Mouse (Mus musculus) ovary, postnatal 10 days (tissue): ENCODE results near the gene Fnip1.
"Not testable (repeated sequence)": the region's sequence is repeated elsewhere in the genome, so short reads cannot be mapped to it uniquely, and the experiment has no call there.

Experiments used
- DNase-seq: peaks from one replicate; pipeline ENCODE4 v3.0.0; 2022; ENCODE audit warnings: low spot score

The Fnip1 gene

DNA sequence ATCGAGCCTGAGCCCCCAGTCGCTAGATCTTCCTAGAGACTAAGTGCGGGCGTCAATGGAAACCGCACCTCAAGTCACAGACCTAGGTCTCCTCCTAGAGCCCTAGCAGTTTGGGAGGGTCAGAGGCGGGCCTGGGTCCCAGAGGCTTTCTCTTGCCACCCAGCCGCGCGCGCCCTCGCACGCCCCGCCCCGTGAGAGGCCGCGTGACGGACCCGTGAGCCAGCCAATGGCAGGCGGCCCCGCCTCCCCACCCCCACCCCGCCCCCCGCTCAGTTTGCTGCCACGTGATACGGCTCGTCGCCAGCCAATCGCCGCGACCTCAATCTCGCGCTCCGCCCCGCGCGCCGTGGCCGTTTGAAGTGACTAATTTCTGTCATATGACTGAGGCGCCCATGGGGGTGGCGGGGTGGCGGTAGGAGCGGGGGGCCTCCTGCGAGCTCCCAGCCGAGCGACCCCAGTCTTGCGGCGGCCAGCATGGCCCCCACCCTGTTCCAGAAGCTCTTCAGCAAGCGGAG lies at the start of gene Fnip1:
Fnip1 (plus strand) TSS at position 377 of the 515 bp plus-strand sequence.
- peak; percentile 90 for DNase-seq

DNA sequence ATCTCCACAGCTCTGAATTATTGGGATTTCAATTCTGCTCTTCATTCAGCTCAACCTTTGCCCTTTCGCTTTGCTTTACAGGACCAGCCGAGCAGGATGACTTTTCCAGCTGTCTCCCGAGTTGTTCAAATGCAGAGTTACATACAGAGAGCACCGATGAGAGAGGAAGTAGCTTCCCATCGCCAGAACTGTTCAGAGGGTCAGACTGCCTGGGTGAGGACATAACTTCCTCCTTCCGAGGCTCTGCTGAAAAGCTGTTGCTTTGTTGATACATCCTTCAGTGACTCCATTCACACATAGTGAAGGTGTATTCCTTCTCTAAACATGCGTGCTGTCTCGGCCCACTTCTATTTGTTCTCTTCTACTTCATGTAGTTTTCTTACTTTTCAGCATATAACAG lies 47.6 kb upstream of the Fnip1 start:
- no peak for DNase-seq

DNA sequence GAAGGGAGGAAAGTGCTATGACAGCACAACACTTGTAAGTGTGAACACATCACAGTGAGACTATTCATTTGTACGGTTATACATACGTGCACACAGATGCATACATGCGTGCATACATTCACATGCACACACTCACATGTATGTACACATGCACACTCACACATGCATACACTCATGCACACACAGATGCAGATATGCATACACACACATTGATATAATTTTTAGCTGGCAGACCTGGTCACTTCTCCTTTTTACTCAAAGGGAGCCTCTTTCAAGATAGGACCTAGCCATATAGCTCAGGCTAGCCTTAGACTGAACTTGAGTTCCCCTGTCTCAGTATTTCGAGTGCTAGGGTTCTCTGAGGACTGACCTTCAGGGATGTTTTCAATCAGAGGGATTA lies 46.7 kb upstream of the Fnip1 start:
- DNase-seq = no peak

DNA sequence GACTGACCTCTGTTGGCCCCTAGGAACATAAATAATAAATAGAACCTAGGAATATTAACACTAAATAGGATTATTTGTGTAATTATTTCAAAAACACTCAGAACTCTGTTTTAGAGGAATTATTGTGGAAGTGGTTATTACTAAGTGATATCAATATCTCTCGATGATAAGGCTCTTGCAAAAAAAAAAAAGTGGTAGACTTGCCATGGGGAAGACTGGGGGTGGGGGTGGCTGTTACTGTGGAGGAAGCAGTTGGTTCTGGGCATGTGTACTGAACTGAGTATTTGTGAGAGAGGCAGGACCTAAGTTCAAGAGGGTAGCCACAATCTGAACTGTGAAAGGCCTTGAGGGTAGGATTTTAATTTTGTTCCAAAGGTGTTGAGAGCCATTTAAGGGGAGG lies 41.3 kb upstream of the Fnip1 start:
- DNase-seq = no peak

DNA sequence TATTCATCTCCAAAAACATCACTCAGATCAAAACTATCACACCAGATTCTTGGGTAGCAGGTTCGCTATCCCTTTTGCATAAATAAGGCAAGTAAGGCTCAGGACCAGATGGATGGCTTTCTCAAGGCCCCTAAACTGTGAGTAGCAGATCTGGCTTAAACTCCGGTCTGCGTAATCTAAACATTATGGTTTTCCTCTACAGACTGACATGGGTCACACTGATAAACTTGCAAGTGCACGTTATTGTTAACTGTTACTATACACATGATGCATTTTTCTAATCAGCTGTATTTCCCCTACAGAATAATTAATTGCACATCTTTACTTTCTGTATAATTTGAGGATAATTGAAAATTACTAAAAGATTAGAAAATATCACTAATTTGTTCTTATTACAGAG lies 39.9 kb upstream of the Fnip1 start:
- no peak for DNase-seq

DNA sequence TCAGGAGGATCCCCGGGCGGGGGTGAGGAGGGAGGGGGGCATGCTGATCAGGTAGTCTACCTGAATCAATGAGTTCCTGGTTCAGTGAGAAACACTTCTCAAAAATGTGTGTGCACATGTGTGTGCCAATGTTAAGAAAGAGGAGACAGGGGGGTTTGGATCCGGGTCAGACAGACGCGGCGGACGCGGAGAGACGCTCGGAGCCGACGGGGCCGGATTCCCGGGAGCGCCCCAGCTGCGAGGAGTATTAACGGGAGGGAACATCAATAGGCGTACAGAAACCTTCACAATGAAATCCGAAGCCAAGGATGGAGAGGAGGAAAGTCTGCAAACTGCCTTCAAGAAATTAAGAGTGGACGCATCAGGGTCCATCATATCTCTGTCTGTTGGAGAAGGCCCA lies 37.2 kb upstream of the Fnip1 start:
- DNase-seq = not testable (repeated sequence)

DNA sequence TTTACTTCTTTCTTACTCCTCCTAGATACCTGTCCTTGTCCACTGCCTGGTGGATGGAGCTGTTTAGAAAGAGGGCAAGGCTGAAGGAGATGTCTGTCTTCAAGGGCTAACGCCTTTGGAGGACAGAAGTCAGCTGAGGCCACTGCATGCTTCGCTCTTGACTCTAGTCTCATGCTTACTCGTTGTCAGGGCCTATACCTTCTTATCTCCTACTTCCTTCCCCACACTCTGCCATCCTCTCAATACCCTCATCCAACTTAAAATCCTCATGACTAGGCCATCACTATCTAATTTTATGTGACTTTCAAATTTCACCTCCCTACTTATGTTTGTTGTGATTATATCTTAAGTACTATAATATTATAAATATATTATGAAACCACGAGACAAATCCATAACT lies 33.1 kb upstream of the Fnip1 start:
- DNase-seq = no peak

DNA sequence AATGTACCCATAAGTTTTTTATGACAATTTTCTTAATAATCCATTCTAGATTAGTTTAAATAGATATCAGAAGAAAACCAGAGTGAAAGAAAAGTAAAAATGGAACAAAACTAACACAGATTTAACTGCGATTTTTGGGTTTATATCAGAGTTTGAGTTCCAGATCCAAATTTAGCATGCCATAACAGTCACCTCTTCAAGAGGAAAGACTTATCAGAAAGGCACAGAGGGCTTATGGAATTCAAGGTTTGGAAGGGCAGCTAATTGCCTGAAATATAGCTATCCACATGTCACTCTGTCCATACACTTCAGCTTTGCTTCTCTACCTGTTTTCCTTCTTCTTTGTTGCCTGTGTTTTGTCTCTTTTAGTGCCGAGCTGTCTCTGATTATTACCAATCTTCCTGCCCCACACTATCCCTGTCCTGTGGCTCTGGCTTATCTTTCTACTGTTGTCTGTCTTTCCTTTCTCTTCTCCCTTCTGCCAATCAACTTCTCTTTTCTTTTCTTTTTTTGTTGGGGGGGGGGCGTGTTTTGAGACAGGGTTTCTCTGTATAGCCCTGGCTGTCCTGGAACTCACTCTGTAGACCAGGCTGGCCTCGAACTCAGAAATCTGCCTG lies 31.0 kb upstream of the Fnip1 start:
- DNase-seq = no peak

DNA sequence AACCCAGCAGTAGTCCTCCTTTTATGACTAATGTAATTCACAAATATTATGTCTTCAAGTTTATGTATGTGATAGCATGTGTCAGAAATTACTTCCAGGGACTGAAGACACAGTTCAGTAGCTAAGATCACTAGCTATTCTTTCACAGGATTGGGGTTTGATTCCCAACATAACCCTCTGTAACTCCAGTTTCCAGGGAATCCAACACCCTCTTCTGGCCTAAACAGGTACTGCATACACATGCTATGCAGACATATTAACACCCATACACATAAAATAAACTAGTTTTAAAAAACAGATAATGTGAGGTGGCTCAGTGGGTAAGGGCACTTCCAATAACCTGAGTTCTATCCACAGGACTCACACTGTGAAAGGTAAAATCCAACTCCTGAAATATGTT lies 27.4 kb upstream of the Fnip1 start:
- DNase-seq = no peak

DNA sequence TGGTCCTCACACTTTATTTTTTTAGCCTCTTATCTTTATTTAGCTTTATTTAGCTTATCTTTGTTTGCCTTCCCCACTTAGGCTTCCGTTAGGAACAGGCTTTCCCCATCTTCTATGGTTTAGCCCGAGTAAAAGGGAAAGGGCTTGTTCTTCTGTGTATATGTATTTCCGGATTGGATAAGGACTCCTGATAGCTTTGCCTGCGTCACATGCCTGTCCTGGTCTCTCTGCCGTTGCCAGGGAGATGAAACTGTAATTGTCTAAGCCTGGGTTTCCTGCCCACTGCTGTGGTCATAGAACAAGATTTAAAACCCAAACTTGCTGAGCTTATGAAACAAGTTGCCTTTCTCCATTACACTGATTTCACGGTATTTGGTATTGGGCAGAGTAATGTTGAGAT lies 25.0 kb upstream of the Fnip1 start:
- no peak for DNase-seq

DNA sequence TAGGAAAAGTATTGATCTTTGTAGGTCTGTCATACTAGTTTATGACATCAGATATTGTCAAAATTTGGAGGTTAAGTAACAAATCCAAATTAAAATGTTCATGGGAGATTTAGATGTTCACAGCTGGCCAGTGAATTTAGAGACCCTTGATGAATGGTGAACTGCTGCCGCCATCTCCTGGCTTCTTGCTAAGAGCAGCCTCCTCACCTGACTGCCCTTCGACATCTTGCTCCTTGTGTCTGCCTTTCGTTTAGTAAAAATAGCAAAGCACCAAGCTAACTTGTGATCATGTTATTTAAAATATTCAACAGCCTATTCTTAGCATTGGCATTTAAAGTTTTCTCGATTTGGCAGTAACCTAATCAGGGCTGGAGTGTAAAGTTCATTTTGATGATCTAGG lies 15.0 kb upstream of the Fnip1 start:
- DNase-seq = no peak

DNA sequence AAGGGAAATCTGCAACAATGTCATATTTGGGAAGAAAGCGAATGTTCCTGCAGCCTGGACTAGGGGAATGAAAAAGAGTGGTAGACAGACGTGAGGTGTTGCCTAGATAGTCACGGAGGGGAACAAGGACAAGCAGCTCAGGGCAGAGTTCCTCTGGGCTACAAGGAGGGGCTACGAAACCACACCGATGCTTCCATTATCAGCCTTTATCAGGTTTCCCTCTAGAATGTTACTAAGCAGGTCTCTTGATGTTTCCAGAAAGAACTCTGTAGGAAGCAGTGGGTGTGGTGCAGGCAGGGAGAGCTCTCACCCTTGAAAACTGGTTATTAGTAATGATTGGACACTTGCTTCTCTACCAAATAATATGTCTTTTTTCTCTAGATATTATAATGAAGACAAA lies 11.7 kb upstream of the Fnip1 start:
- DNase-seq = no peak

DNA sequence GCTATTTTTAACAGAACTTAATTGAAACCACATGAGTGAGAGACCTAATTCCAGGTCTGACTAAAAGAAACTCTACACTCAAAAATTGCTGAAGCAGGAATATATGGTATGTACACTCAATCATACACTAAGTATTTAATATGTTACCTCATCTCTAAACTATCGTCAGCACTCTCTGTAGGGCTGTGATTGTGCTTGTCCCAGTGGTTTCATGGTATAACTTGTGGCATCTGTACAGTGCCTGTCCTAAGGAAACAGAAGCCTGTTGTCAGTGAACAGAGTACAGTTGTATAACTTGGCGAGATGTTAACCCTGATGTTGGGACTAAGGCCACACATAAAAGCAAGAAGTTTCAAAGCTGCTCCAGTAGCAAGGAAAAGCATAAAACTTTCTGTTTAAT lies 10.9 kb upstream of the Fnip1 start:
- DNase-seq = no peak

DNA sequence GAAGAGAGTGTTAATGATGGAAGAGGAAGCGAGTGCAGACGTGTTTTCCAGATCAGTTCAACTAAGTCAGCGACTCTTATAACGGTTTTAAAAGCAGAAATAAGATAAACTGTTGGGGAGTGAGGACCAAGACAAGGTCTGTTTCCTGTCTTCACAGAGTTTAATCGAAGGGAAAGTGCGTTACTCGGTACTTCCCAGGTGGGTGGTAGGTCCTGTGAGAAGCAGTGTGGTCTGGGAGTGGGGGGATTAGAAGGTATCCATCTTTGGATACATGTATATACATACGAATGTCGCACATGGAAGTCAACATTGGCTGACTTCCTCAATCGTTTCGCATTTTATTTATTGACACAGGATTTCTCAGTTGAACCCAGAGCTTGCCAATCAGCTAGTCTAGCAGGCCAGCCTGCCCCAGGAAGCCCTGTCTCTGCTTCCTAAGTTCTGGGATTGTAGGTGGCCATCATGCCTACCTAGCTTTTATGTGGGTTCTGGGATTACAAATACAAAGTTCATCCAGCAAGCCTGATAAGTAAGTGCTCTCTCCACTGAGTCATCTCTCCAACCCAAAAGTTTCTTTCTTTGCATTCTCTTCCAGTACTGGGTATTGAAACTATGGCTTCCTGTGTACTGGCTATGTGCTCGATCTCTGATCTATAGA lies 10.2 kb upstream of the Fnip1 start:
- DNase-seq = no peak

DNA sequence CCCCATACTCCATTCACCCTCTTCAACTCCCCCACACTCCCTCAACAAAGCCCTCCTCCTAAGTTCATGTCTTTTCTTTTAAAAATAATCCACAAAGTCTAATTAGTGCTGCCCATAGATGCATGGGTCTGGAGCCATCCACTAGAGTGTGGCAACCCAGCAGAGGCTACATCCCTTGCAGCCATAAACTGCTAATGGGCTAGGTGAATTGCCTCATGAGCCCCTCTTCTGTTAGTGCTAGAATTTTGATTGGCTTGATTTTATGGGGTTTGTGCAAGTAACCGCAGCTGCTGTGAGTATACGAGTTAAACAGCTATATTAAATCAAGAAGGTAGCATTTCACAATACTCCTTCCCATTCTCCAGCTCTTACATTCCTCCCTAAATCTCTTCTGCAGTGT lies 8.8 kb upstream of the Fnip1 start:
- no peak for DNase-seq

DNA sequence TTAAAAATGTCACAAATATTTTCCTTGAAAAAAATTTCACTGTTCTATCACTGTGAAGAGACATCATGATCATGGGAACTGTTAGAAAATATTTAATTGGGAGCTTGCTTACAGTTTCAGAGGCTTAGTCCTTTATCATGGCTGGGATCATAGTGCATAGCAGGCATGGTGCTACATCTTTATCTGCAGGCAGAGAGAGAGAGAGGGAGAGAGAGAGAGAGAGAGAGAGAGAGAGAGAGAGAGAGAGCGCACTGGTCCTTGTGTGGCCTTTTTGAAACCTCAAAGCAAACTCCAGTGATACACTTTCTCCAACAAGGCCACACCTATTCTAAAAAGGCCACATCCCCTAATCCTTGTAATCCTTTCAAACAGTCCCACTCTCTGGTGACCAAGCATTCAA lies 2.2 kb upstream of the Fnip1 start:
- no peak for DNase-seq

DNA sequence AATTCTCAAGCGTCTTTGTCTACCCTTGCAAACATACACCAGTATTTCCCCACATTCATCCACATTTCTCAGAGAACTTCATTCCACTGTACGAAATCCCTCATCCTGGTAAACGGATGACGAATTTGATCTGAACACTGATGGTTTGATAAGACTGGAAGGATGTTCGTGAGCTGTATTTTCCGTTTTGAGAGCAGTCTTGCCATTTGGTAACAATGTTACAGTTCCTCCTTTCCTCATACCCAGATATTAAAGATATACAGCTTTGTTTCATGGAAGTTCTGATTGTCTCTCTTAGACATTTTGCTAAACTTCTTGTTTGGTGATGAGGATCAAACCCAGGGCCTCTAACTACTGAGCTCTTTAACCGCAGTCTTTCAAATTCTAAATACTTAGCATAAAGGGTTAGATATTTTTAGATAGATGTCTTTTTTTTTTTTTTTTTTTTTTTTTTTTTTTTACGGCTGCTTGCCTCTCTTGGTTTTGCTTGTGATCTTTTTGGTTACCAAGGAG lies 633 bp upstream of the Fnip1 start:
- no peak for DNase-seq

DNA sequence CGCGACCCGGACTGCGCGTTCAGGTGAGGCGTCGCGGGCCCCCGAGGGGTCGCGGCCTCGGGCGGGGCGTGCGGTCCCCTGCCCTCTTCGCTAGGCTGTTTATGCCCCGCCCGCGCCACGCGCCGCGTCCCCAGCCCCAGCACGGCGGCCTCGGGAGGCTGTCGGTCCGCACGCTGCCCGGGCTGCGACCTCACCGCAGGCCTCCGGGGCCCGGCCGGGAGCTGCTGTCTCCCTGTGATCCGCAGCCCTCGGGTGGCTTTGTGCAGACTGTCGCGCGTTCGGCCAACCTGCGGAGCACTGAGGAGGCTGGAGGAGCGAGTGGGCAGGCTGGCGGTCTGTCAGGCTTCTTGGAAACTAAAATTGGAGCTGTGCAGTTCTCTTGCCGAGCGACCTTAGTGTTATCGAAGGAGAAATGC lies 375 bp downstream of the Fnip1 start:
- no peak for DNase-seq

DNA sequence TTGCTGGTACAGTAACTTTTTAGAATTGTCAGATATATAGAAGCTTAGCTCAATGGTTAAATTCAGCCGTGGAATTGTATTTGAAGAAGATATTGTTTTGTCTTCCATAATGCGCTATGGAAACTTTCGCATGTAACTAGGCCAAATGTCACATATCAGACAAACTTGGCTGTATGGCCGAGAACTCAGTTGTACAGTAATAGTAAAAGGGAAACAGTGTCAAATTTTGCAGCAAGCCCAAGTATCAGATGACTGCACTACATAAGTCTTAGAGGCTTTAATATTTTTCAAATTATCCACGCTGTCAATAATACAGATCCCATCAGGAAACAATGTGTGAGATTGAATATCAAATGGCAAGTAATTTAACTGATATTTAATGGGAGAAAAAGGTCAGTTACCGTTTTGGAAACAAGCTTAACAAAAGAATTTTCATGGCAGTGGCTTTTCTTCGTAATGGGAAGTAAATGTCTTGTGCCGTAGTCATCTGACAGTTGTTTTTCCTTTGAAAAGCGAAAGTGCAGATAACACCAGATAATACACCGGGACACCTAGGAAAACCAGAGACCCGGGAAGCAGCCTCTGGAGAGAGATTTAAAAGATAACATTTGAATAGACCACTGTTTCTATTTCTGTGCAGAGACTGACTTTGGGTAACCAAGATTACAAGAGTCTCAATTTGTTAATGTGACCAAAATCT lies 1.1 kb downstream of the Fnip1 start:
- DNase-seq = no peak

DNA sequence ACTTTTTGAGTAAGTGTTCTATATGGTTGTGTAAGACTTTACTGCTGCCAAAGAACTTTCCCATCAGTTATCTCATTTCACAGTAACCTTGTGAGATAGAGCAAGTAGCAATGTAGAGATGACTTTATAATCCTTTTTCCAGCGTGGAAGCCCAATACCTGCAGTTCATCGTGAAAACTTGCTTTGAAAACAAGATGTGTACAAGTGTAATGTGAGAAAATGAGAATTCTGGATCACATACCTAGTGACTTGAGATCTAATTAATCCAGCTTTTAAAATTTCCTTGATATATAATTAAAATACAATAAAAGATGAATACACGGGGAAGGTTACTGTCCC lies 1.7 kb downstream of the Fnip1 start:
- no peak for DNase-seq

DNA sequence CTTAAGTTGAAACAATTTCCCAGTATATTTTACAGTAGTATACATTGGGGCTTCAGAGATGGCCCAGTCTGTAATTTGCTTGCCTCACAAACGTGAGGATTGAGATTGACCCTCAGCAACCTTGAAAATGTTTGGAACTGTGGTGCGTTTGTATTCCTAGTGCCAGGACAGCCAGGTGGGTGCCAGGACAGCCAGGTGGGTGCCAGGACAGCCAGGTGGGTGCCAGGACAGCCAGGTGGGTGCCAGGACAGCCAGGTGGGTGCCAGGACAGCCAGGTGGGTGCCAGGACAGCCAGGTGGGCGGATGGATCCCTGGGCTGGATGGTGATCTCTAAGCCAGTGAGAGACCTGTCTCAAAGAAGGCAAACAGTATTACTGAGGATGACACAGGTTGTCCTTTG lies 12.8 kb downstream of the Fnip1 start:
- DNase-seq = not testable (repeated sequence)

DNA sequence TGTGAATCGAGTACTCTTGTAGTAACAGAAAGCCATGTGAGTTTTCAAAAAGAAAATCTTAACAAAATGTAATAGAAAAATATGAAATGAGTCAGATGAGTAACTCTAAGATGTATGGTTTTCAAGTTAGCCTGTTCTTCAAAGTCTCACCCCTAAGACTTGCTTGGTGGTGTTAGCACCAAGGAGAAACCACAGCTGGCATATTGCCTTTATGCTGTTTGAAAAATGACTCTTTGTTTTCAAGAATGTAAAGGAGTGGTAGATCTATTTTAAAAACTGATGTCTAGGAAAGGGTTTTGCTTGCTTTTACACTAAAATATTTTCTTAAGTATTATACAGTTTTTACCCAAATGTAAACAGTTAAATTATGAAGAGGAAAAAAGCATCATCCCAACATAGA lies 16.5 kb downstream of the Fnip1 start:
- DNase-seq = no peak

DNA sequence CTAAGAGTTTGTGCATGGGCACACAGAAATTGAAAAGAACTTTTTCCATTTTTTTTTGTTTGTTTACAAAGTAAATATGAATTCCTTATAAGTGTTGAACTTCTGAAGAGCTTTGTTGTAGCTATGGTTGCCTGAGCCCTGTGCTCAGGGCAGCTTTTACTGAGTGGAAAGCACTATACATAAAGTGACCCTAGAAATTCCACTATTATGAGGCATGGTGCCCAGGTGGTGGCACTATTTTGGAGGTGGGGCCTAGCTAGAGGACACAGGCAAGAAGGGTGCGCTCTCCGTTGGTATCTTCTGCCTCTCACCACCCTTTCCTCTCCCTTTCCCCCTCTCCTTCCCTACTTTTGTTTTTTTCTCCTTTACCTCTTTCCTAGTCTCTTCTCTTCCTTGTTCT lies 18.9 kb downstream of the Fnip1 start:
- no peak for DNase-seq
